Mouse (Mus musculus): ENCODE data around the gene Uchl3.
A peak's percentile ranks its signal among the peaks of the same experiment; 100 is the strongest.

The Uchl3 gene

DNA sequence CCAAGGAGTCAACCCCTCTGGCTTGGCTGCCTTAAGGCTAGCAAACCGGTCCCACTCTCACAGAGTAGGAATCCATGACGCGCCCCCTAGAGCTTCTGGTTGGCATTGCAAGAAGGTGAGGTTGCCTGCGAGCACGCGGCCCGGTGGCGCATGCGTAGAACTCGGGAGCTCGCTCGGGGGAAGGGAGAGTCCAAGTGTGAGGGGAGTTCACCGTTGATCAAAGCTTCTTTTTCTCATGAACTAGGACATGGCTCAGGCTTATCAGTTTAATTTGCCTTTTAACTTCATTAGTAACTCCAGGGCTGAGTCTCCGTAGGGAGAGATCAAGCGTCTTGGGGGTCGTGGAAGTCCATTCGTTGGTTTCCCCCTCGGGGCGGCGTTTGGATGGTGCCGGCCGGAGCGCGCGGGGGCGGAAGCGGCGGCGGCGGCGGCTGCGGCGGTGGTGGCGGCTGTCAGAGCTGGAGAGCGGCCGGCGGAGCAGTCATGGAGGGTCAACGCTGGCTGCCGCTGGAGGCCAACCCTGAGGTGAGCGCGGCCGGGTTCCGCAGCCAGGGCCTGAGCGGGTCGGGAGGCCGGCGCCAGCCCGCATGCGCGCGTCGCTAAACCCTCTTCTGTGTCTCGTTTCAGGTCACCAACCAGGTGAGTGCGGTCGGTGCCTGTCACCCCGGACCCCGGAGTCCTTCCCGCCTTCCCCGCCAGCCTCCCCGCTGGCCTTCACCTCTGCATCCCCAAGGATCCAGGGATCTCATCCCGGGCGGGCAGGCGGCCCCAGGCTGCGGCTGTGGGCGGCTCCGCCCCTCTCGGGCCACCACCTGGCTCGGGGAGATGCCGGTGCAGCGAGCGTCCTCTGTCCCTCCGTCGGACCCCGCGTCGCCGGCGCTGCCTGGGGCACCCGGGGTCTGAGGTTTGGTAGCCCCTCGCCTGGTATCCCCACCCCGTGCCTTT lies at the start of gene Uchl3:
Gene Uchl3, plus strand, starts transcription at position 387 of the 945 bp plus-strand sequence.
- DNase-seq (ENCODE audit: low spot score) = peak; percentile 98

DNA sequence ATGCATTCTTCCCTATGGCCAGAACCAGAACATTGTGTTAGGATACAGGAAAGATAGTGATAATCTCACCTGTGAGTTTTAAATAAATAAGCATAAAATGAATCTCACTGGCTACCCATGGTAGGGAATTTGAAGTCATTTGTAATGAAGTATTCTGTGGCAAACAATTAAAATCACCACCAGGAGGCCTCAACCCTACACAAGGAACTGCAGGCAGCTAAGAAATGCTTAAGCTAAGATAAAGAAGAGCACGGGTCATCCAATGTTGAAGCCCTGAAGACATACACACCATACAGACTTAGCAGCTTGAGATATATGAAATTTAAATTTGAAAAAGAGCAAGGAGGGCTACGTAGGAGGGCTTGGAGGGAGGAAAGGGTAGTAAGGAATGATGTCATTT lies 47.9 kb upstream of the Uchl3 start:
- DNase-seq (ENCODE audit: low spot score) = no peak

DNA sequence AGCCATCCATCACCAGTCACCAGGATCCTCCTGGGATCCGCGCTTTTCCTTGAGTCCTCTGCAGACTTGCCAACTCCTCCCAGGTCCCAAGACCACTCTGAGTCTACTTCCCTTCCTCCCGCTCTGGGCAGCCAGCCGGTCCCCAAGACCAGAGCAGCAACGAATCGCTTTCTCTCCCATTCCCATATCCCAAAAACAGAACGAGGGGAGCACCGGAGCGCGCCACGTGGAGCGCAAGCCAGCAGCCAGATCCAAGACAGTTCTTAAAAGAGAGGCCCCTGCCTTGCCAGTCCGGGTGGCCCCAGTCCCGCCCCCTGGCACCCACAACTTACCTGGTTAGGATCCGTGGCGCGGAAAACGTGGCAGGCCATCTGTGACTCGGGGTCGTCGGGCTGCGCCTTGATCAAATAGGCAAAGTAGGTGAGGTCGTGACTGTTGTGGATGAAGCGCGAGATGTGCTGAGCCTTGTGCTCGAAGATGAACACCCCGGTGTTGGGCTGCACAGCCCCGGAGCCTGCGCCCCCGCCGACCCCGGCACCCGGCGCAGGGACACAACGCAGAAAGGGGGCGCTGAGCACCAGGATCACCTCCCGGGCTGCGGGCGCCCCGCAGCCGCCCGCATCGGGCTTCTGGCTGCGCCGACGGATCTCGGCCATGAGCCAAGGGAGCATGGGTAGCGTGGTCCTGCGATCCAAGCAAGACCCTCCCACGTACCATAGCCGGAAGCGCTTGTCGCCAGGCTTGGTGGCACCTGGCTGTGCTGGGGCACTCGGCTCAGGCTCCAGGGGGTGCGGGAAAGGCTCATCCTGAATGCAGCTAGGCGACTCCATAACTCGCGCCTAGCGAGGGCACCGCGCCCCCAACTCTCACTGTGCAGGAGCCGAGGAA lies 45.9 kb upstream of the Uchl3 start:
- DNase-seq (ENCODE audit: low spot score) = peak; percentile 9

DNA sequence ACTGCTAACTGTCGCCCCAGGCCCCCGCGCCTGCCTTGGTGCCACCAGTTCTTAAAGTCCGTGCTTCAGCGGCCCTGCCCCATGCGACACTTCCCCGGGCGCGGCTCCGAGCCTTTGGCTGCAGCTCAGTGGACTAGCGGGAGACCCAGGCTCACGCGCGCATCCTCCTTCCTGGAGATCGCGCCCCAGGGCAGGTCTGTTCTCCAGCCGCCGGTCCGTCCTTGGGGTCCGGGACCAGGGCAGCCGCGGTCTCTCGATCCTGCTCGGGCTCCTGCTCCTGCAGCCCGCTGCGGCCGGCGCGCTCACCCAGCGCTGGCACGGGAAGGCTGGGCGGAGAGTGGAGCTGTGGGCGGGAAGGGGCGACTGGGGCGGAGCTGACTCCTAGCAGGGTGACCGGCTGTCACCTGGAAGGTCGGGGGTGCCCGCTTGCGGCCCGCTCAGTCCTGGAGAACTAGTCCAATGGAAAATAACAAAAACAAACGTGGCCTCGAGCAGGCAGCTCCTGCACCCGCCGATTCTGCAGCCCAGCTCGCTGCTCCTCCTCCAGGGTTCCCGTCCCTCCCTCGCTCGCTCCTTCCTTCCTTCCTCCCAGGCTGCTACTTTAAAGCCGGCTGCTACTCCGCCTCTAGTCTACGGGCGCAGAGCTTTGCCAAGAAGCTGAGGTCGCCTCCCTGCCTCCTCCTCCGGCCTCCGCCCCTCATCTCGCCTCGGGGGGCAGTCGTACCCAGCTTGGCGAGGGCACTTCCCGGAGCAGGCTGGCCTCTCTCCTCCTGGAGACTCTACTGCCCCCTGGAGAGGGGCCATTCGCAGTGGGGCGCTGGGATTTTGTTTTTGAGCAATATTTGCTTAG lies 45.0 kb upstream of the Uchl3 start, which contains the start of gene Tbc1d4:
Gene Tbc1d4, minus strand, starts transcription at position 673 of the 850 bp plus-strand sequence.
- peak; percentile 70 for DNase-seq (ENCODE audit: low spot score)

DNA sequence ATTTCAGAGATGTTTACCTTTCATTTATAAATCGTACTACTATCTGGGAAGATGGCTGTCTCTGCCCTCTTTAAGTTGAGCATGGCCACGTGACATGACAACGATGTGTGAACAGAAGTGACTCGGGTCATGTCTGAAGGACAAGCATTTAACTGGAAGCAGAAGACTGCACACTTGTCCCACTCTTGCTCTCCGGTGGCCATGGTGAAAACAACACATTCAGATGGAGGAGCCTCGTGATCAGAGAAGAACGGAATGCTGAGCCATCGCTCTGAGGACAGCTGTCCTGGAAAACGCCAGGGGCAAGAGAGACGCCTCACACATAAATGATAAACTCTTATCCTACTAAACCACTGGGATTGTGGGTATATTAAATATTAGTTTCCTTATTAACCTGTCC lies 43.1 kb upstream of the Uchl3 start:
- no peak for DNase-seq (ENCODE audit: low spot score)

DNA sequence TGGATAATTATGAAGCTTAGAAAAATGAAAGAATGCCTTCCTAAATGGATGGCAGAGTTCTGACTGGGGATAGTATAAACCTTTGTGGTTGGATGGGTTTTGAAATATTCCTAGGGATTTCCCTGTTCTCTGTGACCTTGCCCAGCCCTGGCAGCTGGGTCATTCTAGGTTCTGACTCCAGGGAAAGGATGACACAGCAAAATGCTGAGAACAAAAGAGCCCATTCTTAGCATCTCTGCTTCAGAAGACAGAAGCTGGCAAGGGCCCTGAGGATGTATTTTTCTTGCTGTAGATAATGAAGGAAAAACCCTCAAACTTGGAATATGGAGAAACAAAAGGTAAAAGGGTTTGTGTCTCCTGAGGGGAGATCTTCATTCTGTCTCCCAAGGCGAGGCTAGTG lies 40.6 kb upstream of the Uchl3 start:
- no peak for DNase-seq (ENCODE audit: low spot score)

DNA sequence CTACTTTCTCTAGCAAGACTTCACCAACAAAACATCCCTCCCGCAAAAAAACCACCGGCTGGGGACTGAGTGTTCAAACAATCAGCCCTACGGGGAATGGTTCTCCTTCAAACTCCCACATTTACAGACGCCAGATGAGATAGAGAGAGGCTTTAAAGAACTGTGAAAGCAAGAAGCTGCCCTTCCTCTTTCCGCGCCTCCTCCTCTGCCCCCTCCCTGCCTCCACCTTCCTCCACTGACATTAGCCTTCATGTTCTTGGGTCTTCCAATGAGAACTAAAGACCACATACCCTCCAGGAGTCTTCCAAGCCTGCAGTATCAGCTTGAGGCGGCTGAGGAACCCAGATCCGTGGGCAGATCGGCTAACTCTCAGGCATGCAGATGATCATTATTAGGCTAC lies 37.6 kb upstream of the Uchl3 start:
- DNase-seq (ENCODE audit: low spot score) = no peak

DNA sequence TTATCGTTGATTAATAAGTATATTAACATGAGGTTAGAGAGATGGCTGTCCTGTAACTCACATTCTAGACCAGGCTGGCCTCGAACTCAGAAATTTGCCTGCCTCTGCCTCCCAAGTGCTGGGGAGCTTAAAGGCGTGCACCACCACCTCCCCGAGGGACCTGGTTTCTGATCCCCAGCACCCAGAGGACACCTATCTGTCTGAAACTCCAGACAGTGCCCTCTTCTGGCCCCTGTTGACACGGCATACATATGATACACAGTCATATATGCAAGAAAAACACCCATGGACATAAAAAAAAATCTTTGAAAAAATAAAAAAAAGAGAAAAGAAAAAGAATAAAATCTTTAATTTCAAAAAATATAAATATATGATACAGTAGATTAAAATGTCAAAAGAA lies 36.1 kb upstream of the Uchl3 start:
- DNase-seq (ENCODE audit: low spot score) = no peak

DNA sequence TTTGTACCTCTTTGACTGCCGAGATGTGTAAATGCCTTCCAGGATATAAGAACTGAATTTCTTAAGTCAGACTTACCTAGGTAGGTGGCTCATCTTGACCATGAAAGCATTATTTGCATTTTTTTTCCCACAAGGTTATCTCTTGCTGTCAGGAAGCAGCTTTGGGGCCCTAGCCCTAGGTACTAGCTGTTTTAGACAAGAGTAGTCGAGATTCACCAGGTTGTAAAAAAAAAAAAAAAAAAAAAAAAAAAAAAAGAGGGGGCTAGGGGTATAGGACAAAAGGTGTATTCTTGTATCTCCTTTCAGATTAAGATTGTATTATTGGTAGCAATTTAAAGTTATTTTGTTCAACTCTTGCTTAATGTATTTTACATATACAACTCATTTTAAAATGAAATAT lies 23.2 kb upstream of the Uchl3 start:
- no peak for DNase-seq (ENCODE audit: low spot score)

DNA sequence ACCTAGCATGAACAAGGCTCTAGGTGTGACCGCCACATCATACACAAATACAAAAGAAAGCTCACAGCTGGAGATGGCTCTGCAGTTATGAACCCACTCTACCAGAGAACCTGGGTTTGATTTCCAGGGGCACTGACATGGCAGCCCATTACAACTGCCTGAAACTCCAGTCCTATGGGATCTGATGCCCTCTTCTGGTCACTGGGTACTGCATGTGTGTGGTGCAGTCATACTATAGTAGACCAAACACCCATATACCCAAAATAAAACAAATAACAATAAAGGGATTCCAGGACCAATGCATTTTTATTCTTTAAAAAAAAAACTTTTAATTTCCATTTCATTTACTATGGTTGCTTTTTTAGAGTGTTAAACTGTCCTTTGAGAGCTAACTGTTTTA lies 18.0 kb upstream of the Uchl3 start:
- no peak for DNase-seq (ENCODE audit: low spot score)

DNA sequence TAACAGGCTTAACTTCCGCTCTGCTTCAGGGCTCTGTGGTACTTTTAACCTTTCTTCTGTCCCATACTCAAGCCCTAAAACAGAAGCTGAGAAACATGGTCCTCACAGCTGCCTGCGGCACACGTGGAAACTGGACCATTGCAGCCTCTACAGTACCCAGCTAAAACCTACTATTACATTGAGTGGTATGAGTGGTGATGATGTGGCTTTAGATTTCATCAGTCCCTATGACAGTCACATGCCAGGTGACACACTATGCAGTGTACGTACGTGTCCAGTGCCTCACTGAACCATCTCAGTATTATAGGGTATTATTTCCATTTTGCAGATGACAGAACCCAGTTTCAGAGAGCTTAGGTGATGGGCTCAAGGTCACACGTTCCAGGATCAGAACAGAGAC lies 16.4 kb upstream of the Uchl3 start:
- no peak for DNase-seq (ENCODE audit: low spot score)

DNA sequence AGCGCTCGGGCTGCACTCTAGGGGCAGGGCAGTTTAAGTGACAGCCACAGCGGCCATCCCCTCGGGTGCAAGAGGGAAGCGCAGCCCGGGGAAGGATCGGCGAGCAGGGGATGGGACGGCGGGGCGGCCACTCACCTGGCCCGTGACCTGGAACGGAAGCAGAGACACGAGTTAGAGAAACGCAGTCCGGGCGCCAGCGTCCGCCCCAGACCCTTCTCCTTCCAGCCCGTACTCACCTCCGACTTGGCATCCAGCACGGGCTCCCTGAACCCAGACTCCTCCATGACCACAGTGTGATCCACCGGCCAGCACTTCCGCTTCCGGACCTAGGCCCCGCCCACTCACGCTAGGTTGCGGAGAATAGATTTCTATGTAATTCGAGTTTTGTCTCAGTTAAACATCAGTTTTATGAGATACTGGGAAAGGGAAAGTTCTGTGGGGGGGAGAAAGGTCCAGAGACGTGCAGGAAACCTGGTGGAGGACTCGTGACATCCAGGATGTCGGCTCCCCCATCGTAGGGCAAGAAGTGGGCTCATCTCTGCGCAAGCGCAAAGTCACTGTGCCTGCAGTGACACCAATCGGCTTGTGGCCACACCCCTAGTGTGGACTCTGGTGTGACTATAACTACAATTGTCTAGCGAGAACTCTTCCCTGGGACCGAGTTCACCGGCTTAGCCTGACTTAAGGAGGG lies 13.5 kb upstream of the Uchl3 start, which contains the start of gene Commd6:
Gene Commd6, minus strand, starts transcription at position 534 of the 691 bp plus-strand sequence.
- DNase-seq (ENCODE audit: low spot score) = peak; percentile 95

DNA sequence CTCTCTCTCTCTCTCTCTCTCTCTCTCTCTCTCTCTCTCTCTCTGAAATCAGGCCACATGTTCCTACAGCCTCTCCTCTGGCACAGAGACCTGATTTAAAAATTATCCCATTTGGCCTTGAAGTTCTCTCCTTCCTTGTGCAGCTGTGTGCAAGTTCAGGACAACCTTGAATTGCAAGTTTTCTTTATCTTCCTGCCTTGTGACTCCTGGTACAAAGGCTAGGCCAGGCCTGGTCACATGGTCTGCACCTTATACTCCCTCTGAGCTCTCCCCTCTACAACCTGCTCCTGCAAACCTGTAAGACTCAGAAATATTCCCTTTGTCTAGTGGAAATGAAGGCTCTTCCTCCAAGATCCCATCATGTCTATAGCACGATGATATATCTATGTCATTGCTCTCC lies 8.8 kb upstream of the Uchl3 start:
- DNase-seq (ENCODE audit: low spot score) = no peak

DNA sequence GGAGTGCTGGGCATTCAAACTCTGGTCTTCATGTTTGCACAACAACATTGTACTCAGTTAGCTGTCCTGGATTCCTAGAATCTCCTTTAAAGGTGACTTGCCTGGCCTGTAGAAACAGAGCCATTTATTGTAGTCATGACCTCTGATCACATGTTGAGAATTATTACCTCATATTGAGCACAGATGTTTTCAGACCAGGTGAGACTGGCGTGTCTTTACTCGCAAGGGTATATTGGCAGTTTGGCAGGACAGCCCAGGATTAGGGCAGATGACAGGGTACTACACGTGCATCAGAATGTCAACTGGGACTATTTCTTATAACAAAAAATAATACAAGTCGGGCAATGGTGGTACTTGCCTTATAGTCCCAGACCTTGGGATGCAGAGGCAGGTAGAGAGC lies 3.2 kb upstream of the Uchl3 start:
- DNase-seq (ENCODE audit: low spot score) = no peak

DNA sequence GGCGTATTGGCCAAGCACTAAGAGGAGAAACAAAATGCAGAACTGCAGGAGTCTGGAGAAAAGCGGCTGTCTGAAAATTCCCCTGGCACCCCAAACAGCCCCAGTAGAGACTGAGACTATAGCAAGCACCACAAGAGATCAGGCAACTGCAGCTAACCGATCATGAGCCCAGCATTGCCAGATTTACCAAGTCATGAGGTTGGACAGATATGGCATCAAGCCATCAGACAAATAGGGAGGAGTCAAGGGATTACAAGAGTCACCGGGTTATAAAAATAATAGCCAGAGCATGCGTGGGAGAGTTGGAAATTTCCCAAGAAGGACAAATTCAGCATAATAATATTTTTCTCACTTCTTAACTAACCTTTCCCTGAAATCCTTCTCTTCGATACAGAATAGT lies 1.2 kb upstream of the Uchl3 start:
- DNase-seq (ENCODE audit: low spot score) = no peak

DNA sequence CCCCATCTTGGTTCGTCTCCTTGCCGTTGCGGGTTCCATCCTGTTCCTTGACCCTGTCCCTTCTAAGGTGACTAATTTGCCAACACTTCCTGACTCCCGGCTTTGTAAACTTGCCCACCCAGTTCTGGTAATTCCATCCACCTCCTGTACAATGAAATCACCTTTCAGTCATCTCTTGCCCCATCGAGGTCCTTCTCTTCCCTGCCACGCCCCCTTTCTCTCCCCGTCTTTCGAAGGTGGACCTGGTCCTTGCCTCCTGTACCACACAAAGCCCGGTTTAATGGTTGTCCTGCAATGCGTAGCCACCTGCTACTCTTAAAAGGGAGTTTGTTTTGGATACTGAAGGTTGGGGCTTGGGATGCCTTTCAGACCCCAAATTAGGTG lies 751 bp downstream of the Uchl3 start:
- DNase-seq (ENCODE audit: low spot score) = no peak

DNA sequence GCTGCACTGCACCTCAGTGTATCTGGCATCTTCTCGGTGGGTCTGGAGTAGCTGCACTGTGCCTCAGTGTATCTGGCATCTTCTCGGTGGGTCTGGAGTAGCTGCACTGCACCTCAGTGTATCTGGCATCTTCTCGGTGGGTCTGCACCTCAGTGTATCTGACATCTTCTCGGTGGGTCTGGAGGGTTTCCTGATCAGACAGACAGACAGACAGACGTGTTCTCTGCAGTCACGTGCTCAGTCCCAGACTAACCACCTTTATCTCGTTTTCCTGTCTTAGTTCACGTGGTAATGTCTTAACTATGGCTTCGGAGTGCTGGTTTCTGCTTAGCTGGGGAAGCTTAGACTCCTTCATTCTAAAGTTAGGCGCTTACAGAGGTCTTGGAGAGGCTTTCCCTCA lies 2.5 kb downstream of the Uchl3 start:
- DNase-seq (ENCODE audit: low spot score) = no peak

DNA sequence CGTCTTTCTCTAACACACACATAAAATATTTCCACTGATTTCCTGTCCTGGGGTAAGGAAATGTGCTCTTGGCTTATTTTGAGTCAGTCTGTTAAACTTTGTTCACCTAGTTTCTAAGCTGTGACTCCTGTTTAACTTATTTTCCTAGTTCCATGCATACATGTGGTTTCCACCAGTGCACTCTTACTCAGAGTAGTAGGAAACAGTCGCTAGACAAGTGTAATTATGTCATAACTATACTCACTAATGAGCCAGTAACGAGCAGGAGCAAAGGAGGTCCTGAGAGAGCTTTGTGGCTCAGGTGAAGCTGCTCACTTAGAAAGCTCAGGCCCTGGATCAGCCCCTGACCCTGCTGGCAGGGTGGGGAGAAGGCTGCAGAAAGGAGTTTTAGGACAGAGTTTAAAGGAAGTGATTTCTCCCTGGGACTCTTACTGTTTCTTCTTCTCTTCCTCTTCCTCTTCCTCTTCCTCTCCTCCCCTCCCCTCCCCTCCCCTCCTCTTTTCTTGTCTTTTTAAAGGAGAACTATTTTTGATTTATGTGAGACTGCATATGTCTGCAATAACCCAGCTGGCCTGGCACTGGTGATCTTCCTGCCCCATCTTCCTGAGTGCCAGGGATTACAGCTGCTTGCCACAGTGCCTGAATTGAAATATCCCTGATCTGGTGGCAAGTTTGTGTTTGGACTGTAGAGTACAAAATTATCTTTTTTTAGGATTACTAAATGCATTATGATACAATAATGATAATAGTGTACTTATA lies 8.1 kb downstream of the Uchl3 start:
- DNase-seq (ENCODE audit: low spot score) = no peak

DNA sequence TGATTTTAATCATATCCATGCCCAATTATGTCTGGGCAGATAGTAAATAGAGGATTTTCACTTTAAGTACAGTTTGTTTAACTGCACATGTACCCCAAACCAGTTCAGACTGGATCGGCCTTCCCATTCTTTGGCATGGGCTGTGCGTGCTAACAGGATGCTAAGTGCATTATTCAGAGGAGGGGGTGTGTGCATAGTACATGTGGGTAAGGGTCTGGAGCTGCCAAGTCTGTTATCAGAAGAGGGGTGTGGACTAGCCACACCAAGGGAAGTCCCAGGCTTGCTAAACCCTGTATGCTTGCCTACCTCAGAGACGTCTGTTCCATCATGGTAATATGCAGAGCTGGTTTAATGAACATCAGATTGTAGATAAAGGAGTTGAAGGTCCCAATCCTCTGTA lies 10.5 kb downstream of the Uchl3 start:
- DNase-seq (ENCODE audit: low spot score) = no peak

DNA sequence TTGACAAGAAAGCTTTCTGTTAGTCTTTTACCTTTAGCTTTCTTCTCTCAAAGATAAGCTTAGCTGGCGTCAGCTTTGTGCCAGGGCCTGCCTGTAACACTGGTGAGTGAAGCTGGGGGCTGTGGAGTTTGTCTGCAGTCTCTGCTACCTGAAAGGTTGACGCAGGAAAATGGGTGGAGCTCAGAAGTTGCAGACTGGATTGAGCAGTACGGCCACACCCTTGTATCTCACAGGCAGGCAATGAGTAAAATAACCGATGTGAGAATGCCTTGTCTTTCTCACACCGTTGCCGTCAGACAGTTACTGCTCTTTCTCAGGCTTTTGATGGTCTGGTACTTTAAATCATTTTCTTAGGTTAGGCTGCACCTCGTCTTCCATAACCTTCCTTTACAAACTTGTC lies 12.3 kb downstream of the Uchl3 start:
- DNase-seq (ENCODE audit: low spot score) = no peak

DNA sequence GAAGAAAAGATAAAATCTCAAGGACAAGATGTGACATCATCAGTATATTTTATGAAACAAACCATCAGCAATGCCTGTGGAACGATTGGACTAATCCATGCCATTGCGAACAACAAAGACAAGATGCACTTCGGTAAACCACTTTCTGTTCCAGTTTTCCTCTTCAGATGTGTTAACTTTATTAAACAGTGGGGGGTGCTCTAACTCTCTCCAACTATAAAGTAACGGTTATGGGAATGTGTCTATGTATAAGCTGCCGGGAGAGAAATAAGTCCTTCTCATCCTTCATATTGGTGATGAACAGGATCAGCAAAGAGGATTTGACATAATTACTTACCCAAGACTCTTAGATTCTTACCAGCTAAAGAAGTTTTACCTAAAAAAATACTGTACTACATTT lies 12.8 kb downstream of the Uchl3 start:
- no peak for DNase-seq (ENCODE audit: low spot score)

Measured in layer of hippocampus, adult 11-12 months (tissue).